Mouse (Mus musculus) limb, embryonic 12.5 days (tissue): ENCODE measurements around the gene Actr8. TPM values are rescaled to one million over a fixed set of nuclear protein-coding genes. Genes with fewer than 3 reads are reported as not detected.

Experiments
- ATAC-seq: fragments of 200-750 bp; cut with Nextera tagmentation; 2 replicates; pipeline ENCODE4 v1.8.0; 2017; ENCODE audit warnings: low read depth, moderate TSS enrichment; ENCODE audit not compliant: insufficient number of reproducible peaks, insufficient read depth, low FRiP score, low TSS enrichment
- H3K27ac ChIP-seq: fragments of 300-500 bp; sonication (generic); 2 replicates; pipeline ENCODE4 v1.5.1; 2016; ENCODE audit warnings: mild to moderate bottlenecking, moderate library complexity
- H3K27me3 ChIP-seq: fragments of 300-500 bp; sonication (generic); 2 replicates; pipeline ENCODE4 v1.6.1; 2016; ENCODE audit warnings: mild to moderate bottlenecking, moderate library complexity
- H3K36me3 ChIP-seq: fragments of 300-500 bp; sonication (generic); 2 replicates; pipeline ENCODE4 v1.6.1; 2016; ENCODE audit warnings: mild to moderate bottlenecking, moderate library complexity
- H3K4me1 ChIP-seq: fragments of 300-500 bp; sonication (generic); replicated peaks from 2 replicates; pipeline ENCODE4 v1.6.1; 2016
- H3K4me2 ChIP-seq: fragments of 300-500 bp; sonication (generic); 2 replicates; pipeline ENCODE4 v1.6.1; 2016; ENCODE audit warnings: mild to moderate bottlenecking, moderate library complexity
- H3K4me3 ChIP-seq: fragments of 300-500 bp; sonication (generic); replicated peaks from 2 replicates; pipeline ENCODE4 v1.5.1; 2016; ENCODE audit warnings: mild to moderate bottlenecking
- H3K9ac ChIP-seq: fragments of 300-500 bp; sonication (generic); replicated peaks from 2 replicates; pipeline ENCODE4 v1.6.1; 2016; ENCODE audit warnings: mild to moderate bottlenecking, moderate library complexity
- H3K9me3 ChIP-seq: fragments of 300-500 bp; sonication (generic); 2 replicates; pipeline ENCODE4 v1.6.1; 2016; ENCODE audit warnings: mild to moderate bottlenecking, moderate library complexity
- WGBS: fragments of 180-500 bp; shearing (Covaris S2); methylation state at CpG from one replicate; pipeline ENCODE4 v1.1.7; 2016; 5-methylcytosine and 5-hydroxymethylcytosine counted together
- polyA plus RNA-seq: library from polyadenylated mRNA; unstranded; fragments of >200 nt; fragmentation: Nextera tagmentation; extraction: Ambion mirVana; gene quantifications from 2 replicates; pipeline ENCODE4 v1.2.1, GENCODE M21; 2016

Gene Actr8
- polyA plus RNA-seq, 1 experiment from 2014 or later, result 77.4 TPM

DNA sequence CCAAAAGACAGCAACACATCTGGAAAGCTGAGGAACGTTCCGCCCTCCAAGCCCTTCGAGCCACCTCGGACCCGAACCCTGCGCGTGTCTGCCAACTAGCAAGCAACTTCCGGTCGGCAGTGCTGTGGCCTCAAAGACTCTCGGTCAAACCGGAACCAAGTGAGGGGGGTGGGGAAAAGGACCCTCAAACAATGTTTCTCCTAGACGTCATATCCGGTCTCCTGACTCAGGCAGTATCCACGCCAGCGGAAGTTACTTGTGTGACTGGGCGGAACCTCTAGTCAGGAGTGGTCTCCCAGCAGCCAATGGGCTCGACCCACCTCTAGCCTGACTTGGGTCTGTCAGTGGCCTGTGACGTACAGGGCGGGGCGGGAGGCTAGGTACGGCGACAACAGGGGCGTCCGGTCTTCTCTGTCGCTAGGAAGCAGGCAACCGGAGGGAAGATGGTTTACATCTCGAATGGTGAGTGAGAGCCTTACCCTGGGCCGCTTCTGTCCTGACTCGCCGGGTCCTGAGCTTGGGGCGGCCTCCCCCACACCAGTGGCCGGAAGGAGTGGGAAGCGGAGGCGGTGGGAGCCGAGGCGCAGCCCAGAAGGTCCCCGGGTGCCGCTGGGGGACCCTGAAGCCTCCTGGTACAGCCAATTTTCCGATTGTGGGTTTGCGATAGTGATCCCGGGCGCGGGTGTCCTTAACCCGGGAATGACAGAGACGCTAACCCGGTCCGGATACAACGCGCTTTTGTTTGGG is 9.9 kb upstream of the Actr8 start, which contains the start of gene Selenok:
TSS of gene Selenok (plus strand) at position 234 of the 747 bp plus-strand sequence.
- Histone ChIP-seq H3K27me3 (no peaks in the 10 kb centered on the region), H3K4me3 (peak within 1 kb of the TSS; percentile 85), H3K9ac (peak within 1 kb of the TSS; percentile 85), H3K4me2 (peak within 1 kb of the TSS; percentile 65), H3K4me1 (peaks cover 16% of the 10 kb centered on the region), H3K36me3 (peaks cover 31% of the 10 kb centered on the region), H3K9me3 (no peaks in the 10 kb centered on the region), H3K27ac (peak within 1 kb of the TSS; percentile 76)
- WGBS, result under 1% methylated on average over 49 of the region's 49 CpGs
- ATAC-seq, result peak; percentile 100

DNA sequence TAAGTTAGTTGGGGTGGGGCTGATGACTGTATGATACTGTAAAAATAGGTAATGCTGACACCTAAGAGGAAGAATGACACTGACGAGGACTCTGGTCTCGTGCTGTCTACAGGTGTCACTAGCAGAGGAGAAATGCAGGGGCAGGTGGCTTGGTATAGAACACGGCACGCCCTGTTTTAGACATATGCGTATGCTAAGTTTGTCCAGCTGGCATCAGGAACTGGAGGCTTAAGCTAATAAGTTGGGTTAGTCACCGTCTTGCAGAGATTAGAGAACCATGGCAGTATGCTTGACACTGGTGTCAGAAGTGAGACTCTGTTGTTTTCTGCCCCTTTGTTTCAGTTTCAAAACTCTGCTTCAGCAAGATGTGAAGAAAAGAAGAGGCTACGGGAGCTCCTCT is 6.7 kb upstream of the Actr8 start:
- Histone ChIP-seq H3K4me3 (no peak overlapping the region), H3K4me2 (no peak overlapping the region), H3K9ac (no peak overlapping the region), H3K27ac (no peak overlapping the region), H3K27me3 (no peaks in the 10 kb centered on the region), H3K36me3 (peaks cover 62% of the 10 kb centered on the region), H3K4me1 (peaks cover 16% of the 10 kb centered on the region), H3K9me3 (no peaks in the 10 kb centered on the region)
- ATAC-seq, result no peak
- WGBS, result 91% methylated on average over 7 of the region's 7 CpGs

DNA sequence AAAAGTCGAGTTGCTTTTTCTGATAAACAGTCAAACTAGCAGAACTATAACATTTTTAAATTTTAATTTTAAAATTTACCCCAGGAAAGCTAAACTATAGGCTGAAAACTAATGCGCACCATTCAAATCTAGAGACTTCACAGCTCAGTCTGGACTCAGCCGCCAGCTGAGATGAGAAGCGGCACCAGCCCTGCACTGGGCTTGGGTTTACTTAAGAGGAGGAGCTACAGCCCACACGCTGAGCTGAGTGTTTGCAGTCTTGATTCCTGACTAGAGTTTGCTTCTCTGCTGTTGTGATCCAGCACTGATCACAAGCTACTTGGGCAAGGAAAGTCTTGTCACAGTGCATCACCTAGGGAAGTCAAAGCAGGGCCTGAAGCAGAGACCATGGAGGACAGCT is 6.1 kb upstream of the Actr8 start:
- Histone ChIP-seq H3K27ac (no peak overlapping the region), H3K4me1 (peaks cover 16% of the 10 kb centered on the region), H3K9me3 (no peaks in the 10 kb centered on the region), H3K36me3 (peaks cover 63% of the 10 kb centered on the region), H3K9ac (no peak overlapping the region), H3K4me3 (no peak overlapping the region), H3K27me3 (no peaks in the 10 kb centered on the region), H3K4me2 (no peak overlapping the region)
- WGBS, result 91% methylated on average over 5 of the region's 5 CpGs
- no peak for ATAC-seq

DNA sequence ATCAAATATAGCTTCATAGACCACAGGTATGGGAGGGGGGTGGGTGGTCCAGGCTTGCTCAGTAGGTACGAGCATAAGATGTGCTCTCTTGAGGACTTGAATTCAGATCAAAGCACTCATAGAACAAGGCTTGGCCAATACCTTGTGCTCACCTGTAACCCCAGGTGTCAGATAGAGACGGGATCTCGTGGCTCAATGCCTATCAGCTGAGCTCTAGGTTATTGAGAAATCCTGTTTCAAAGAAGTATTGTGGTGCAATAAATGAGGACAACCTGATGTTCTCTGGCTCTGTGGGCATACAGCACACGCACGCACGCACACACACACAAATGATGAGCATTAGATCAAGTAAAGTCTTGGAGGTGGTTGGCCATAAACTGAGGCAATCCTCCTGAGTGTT is 1.2 kb upstream of the Actr8 start:
- WGBS, result 94% methylated on average over 6 of the region's 6 CpGs
- peaks cover 68% of the 10 kb centered on the region for H3K36me3 ChIP-seq
- ATAC-seq, result no peak

DNA sequence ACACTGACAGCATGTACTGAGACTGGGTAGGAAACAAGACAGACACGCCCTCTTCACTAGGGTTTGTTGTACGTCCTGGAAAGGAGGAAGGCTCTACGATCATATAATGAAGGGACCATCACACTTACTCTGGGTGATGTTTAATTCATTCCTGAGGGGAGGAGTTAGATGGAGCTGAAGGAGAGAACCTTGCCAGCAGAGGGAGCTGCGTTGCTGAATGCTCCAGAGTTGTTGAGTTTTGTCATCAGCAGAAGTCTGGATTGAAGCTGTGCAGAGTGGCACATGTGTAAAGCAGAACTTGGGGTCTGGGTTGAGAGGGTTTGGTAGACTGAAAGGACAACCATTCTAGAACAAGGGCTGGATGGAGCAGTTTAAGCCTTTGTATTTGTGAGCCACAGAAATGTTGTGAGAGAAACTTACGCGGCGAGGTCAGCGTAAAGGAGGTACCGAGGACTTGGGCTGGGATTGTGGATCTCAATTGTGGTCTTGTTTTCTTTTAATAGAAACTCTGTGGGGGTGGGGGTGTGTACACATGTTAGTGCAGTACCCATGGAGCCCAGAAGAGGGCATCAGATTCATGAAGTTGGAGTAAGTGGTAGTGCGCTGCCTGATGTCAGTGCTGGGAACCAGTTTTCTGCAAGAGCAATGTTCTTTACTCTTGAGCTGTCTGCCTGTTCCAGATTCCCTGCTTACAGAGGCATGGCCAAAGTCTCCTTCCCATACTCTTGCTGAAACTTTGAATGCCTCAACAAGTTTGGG is 2.5 kb downstream of the Actr8 start:
- no peak overlapping the region for H3K4me2 ChIP-seq
- no peaks in the 10 kb centered on the region for H3K27me3 ChIP-seq
- H3K36me3 ChIP-seq, result peaks cover 69% of the 10 kb centered on the region
- 96% methylated on average over 10 of the region's 10 CpGs for WGBS
- no peak for ATAC-seq
- no peak overlapping the region for H3K4me3 ChIP-seq
- H3K27ac ChIP-seq, result no peak overlapping the region
- H3K9me3 ChIP-seq, result 0 out of 2 replicates have a peak, but pooled peaks cover 6% of the 10 kb centered on the region
- H3K9ac ChIP-seq, result no peak overlapping the region
- peaks cover 10% of the 10 kb centered on the region for H3K4me1 ChIP-seq

More for the DNA sequence above, 1.2 kb upstream of the Actr8 start:
- Histone ChIP-seq H3K9ac (no peak overlapping the region), H3K9me3 (0 out of 2 replicates have a peak, but pooled peaks cover 6% of the 10 kb centered on the region), H3K27me3 (no peaks in the 10 kb centered on the region), H3K4me2 (no peak overlapping the region), H3K4me3 (no peak overlapping the region), H3K27ac (no peak overlapping the region), H3K4me1 (peaks cover 10% of the 10 kb centered on the region)

DNA sequence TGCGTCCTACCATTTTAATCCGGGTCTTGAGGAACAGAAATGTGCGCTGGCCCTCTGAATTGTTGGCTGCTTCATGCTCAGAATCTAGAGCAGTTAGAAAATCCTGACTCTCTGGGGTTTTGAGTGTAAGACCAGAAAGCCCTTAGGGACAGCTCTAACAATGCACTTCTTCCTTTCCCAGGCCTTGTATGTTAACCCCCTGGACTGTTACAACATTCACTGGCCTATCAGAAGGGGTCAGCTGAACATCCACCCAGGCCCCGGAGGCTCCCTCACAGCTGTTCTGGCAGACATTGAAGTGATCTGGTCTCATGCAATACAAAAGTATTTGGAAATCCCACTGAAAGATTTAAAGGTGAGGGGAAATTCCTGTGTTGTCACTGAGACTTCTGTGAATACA is 8.0 kb downstream of the Actr8 start:
- WGBS, result 97% methylated on average over 4 of the region's 4 CpGs
- no peak overlapping the region for H3K9ac ChIP-seq
- ATAC-seq, result no peak
- H3K4me2 ChIP-seq, result no peak overlapping the region
- H3K27me3 ChIP-seq, result no peaks in the 10 kb centered on the region
- H3K9me3 ChIP-seq, result no peaks in the 10 kb centered on the region
- no peaks in the 10 kb centered on the region for H3K4me1 ChIP-seq
- H3K27ac ChIP-seq, result no peak overlapping the region
- no peak overlapping the region for H3K4me3 ChIP-seq
- H3K36me3 ChIP-seq, result peaks cover 100% of the 10 kb centered on the region

DNA sequence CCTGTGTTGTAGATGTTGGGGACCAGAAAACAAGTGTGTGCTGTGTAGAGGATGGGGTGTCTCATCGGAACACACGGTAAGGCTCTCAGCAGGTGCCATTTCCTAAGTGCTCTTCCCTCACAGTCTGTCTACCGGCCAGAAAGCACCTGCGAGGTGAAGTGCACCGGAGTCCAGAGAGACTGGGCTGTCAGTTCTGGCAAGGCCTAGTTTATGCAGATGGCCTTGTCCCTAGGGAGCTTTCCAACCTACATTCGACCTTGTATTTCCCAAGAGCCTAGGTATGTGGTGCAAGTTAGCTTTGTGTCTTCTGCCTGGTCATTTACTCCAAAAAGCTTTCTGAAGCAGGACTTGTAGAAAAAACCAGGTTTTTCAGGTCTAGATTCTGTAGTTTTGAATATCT is 9.1 kb downstream of the Actr8 start:
- Histone ChIP-seq H3K9me3 (no peaks in the 10 kb centered on the region), H3K9ac (no peak overlapping the region), H3K4me1 (no peaks in the 10 kb centered on the region), H3K4me3 (no peak overlapping the region), H3K36me3 (peaks cover 100% of the 10 kb centered on the region), H3K4me2 (no peak overlapping the region), H3K27ac (no peak overlapping the region), H3K27me3 (no peaks in the 10 kb centered on the region)
- no peak for ATAC-seq
- 90% methylated on average over 6 of the region's 6 CpGs for WGBS

DNA sequence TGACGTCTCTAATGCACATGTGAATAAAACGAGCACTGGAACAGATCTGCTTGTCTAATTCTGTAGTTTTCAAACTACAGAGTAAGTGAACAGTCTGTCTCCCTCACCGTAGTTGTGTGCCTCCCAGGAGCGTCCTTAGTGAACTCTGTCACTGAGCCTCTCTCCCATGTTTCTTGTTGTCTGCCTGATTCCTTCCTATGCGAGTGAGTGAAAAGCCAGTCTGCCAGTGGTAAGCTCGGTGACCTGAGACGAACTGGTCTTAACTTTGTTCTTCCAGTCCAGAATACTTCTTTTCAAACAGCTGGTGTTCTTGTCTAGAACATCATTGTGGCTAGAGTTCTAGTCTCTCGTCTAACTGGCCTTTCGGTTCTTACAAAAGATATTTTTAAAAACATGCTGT is 9.6 kb downstream of the Actr8 start:
- Histone ChIP-seq H3K27me3 (no peaks in the 10 kb centered on the region), H3K4me2 (no peak overlapping the region), H3K4me1 (no peaks in the 10 kb centered on the region), H3K36me3 (peaks cover 100% of the 10 kb centered on the region), H3K4me3 (no peak overlapping the region), H3K9me3 (no peaks in the 10 kb centered on the region), H3K27ac (no peak overlapping the region), H3K9ac (no peak overlapping the region)
- no peak for ATAC-seq
- WGBS, result 93% methylated on average over 9 of the region's 9 CpGs

DNA sequence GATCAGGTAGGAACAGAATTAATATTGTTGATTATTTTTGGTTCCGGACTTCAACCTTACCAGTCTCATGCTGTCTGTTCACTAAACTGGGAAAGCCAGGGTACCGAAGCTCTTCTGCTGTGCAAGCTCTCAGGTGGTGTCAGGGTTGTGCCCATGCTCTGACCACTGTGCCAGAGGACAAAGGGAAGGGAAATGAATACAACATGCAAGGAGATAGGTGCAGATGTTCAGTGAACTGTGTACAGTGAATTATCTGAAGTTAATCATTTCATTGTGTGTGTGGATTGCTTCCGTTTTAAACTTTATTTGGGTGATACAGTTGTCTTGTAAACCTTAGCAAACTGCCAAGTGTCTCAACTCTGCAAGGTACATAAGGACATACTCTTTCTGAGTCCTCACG is 10.2 kb downstream of the Actr8 start:
- H3K36me3 ChIP-seq, result peaks cover 100% of the 10 kb centered on the region
- WGBS, result 97% methylated on average over 4 of the region's 4 CpGs
- ATAC-seq, result no peak

DNA sequence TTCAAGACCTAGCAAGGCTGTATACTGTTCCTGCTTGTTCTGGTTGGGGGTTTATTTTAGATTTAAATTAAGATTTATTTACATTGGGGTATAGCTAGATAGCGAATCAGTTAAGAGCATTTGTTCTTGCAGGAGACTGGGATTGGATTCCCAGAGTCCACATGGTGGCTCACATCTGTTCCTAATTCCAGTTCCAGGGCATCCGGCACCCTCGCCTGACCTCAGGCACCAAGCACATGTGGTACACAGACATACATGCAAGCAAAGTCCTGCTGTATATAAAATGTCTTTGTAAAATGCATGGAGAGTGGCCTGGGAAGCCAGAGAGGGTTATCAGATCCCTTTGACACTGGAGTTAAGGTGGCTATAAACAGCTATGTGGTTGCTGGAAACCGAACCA is 16.8 kb downstream of the Actr8 start:
- Histone ChIP-seq H3K4me2 (no peak overlapping the region), H3K4me3 (no peak overlapping the region), H3K4me1 (no peaks in the 10 kb centered on the region), H3K27me3 (no peaks in the 10 kb centered on the region), H3K27ac (0 out of 2 replicates have a peak overlapping the region, but pooled peaks have one; percentile 29), H3K9ac (no peak overlapping the region), H3K9me3 (no peaks in the 10 kb centered on the region), H3K36me3 (peaks cover 87% of the 10 kb centered on the region)
- 18% methylated on average over 4 of the region's 4 CpGs for WGBS
- ATAC-seq, result peak; percentile 42; the same call in 1 of the 2 replicates

More for the DNA sequence above, 10.2 kb downstream of the Actr8 start:
- H3K9me3 ChIP-seq, result no peaks in the 10 kb centered on the region
- no peak overlapping the region for H3K4me2 ChIP-seq
- H3K4me1 ChIP-seq, result no peaks in the 10 kb centered on the region
- no peak overlapping the region for H3K27ac ChIP-seq
- no peak overlapping the region for H3K4me3 ChIP-seq
- H3K9ac ChIP-seq, result no peak overlapping the region
- H3K27me3 ChIP-seq, result no peaks in the 10 kb centered on the region

DNA sequence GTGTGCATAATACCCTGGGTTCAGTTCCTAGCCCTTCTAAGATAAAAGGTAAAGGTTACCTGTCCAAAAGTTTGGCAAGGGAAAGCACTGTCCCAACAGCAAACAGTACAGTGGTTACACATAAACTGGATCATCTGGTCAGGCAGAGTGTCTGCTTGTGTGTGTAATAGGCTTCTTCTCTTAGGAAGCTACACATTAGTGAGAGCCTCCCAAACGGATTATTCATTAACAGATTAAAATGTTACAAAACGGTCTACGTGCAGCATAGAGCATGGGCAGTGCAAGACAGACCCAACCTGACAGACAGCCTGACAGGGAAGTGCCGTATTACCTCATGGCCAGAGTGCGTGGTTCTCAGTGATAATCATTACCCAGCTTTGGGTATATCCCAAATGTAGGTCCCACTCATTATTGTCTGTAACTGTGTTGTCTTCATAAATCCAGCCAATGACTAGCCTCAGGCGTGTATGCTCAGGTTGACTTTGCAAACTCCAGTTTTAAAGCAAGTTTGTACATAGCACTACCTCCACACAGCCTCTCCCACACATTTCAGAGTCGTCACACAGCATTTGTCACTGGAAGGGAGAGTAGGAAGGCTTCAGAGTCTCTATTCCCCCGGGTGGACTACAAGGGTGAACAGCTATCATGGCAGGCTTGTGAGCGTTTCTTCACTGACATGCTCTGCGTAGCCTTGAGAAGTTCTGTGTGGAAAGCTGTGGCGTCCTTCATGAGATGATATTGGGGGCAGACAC is 18.0 kb downstream of the Actr8 start:
- no peak overlapping the region for H3K9ac ChIP-seq
- WGBS, result 92% methylated on average over 11 of the region's 11 CpGs
- H3K4me3 ChIP-seq, result no peak overlapping the region
- no peaks in the 10 kb centered on the region for H3K4me1 ChIP-seq
- H3K9me3 ChIP-seq, result no peaks in the 10 kb centered on the region
- H3K4me2 ChIP-seq, result no peak overlapping the region
- no peaks in the 10 kb centered on the region for H3K27me3 ChIP-seq
- peaks cover 75% of the 10 kb centered on the region for H3K36me3 ChIP-seq
- no peak overlapping the region for H3K27ac ChIP-seq
- no peak for ATAC-seq
